Mouse (Mus musculus) ZHBTc4 (cell line): Measurements from ENCODE around the gene Isg20l2.
A peak's percentile ranks its signal among the peaks of the same experiment; 100 is the strongest.

Source experiments
- DNase-seq: peaks from one replicate; pipeline ENCODE4 v3.0.0-alpha.2; 2011; ENCODE audit warnings: low read depth, low spot score

Isg20l2 gene

DNA sequence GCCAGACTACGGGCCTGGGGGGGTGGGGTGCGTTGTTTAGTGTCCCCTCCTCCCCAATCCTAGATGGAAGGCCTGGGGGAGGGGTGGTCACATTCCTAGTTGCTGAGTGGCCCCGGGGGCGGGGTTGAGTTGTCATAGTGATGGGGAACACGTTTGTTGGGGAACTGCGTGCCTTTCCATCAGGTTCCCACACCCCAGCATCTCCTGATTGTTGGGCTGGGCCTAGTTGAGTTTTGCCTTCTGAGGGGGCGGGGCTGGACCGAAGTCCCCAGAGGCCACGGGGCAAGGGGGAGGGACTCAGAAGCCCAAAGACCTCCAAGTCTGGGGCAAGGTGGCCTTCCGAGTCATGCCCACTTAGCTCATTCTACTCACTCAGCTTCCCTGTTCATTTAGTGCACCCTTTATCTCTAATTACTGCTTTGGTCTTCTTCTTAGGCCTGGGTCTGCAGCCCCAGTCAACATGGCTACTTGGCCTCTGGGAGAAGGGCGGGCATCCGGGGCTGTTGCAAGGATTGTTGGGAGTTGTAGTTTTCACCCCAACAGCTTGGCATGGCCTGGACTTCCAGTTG is 19.5 kb upstream of the Isg20l2 start:
- DNase-seq: peak; percentile 96

DNA sequence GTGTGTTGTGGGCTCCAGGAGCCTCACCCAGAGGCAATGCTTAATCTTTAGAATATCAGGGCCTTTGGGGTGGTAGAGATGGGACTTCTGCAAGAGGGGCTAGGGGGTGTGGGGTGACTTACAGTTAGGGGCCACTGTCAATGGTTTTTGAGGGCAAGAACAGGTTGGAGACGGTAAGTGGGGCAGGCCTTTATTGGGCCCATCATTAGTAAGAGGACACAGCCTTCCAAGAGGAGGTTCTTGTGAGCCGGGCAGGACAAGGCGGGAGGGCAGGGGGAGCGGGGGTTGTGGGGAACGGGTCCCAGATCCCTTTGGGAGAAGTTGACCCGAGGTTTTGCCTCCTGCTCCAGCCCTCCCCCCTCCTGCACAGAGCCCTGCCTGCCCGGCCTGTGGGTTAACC is 16.6 kb upstream of the Isg20l2 start:
- no peak for DNase-seq

- no peak for DNase-seq
Observed at GRCm38 (mm10) chr3:87913891-87914290, 16.2 kb upstream of the Isg20l2 start.

DNA sequence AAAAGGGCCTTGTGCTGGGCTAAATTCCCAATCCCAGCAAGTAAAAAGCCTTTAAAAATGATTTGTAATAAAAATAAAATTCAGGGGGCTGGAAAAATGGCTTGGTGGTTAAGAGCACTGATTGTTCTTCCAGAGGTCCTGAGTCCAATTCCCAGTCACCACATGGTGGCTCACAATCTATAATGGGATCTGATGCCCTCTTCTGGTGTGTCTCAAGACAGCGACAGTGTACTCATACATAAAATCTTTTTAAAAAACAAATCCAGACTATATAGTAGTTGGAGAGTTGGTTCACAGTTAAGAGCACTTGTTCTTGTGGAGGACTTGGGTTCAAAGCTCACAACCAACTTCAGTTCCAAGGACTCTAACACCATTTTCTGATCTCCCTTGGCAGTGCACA is 13.1 kb upstream of the Isg20l2 start:
- DNase-seq: no peak

GRCm38 (mm10) chr3:87918551-87918950 is 11.6 kb upstream of the Isg20l2 start:
- no peak for DNase-seq

- peak; percentile 95 for DNase-seq
Observed at GRCm38 (mm10) chr3:87919336-87920108, 10.6 kb upstream of the Isg20l2 start, which contains the start of gene Mrpl24. TSS of gene Mrpl24 (plus strand) at chr3:87919506.

- no peak for DNase-seq
Observed at GRCm38 (mm10) chr3:87920270-87920943, 9.7 kb upstream of the Isg20l2 start.

DNA sequence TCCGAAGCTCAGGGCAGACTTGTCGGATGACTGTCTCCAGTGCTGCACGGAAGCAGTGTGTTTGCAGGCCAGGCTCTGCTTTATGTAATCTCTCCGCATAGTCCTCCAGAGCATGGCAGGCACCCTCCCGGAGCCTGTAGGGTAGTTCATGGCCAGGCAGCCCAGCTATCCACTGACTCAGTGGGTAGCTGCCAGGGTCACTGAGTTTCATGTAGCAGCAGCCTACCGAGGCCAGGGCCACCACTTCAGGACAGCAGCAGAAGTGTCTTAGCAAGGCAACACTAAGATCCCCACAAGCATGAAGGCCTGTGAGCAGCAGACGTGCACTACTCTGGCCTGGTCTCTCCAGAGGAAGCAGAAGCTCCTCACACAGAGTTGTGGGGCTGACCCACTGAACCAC is 5.1 kb upstream of the Isg20l2 start:
- no peak for DNase-seq

DNA sequence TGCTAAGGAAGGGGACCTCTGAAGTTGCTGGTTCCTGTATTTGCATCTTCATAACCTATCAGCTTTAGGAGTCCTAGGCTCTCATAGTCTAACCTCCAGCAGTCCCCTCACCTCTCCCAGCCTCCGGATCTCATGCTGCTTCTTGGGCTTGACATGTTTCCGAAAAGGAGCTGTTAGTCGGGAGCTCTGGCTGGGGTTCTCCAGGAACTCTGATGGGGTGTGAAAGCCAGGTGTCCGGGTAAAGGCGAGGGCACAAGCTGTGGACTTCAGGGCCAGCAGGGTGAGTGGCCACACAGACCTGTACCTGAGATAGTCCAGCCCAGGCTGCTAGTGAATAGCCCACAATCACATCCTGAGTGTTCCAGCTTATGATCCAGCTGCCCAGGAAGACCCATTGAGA is 2.7 kb upstream of the Isg20l2 start:
- DNase-seq: no peak

DNA sequence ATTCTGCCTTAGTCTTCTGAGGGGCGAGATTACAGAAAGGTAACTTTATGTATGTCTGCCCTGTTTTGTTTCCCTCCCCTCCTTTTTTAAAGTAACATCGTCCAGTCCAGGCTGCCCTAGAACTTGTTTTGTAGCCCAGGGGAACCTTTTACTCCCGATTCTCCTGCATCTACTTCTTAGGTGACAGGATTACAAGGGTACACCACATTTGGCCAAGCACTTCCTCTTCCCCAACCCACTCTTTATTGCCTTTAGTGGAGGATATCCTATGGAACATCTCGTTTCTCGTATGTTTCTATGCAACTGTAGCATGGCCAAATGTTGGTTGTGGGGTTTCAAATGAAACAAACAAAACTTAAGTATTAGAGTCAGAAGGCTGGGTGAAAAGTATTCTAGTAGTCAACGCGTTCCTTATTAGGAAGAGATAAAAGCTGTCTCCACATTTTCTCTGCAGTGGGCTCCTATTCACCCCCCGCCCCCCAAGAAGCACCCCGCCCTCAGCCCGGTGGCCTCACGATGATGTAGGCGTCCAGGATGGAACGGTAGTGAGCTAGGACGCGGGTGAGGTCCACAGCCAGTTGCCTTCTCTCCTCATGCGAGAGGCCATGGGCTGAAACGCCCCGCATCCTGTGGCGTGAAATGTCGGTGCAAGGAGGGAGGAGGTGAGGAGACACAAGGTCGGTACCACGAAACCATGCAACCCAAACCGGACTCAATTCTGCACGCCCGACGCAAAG is 605 bp upstream of the Isg20l2 start:
- DNase-seq: no peak

DNA sequence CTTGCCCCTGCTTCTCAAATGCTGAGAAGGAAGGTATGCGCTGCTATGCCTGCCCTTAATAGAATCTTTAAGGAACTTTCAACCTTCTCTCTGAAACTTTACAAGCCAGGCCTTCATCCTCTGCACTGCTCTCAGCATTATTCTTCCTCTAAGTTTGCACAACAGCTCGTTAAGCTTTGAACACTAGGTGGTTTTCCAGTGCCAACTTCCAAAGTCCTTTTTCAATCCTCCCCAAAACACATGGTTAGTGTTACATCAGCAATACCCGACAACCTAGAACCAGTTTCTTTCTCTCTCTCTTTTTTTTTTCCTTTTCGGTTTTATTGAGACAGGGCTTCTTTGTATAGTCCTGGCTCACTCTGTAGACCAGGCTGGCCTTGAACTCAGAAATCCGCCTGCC is 3.9 kb downstream of the Isg20l2 start:
- DNase-seq: no peak

GRCm38 (mm10) chr3:87934501-87934900 is 4.4 kb downstream of the Isg20l2 start:
- DNase-seq: peak; percentile 40

DNA sequence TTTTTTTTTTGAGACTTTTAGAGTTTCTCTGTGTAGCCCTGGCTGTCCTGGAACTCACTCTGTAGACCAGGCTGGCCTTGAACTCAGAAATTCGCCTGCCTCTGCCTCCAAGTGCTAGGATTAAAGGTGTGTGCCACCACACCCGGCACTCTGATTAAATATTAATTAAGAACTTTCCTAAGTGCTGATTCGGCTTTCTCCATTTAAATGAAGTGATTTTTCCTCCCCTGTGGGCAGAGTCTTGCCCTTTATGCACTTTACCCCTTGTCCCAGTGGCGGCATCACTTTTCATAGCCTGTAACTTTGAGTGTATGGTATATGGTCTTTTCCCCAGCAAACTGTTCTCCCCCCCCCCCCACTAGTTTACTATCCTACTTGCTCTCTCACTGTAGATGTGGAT is 5.1 kb downstream of the Isg20l2 start:
- no peak for DNase-seq

DNA sequence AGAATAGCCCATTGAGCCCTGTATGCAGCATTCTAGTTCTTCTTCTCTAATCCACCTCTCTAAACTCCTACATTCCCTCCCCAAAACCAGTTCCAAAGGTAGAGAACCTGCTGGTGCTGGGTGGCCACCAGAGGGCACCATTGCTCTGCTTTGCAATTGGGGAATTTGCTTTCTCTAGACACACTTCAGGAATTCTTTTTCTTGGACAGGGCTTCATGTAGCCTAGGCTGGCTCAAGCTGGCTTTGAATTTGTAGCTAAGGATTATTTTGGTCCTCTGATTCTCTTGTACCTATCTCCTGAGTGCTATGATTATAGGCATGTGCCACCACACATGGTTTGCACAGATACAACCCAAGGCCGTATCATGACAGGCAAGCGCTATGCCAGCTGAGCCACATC is 5.7 kb downstream of the Isg20l2 start:
- DNase-seq: peak; percentile 89

DNA sequence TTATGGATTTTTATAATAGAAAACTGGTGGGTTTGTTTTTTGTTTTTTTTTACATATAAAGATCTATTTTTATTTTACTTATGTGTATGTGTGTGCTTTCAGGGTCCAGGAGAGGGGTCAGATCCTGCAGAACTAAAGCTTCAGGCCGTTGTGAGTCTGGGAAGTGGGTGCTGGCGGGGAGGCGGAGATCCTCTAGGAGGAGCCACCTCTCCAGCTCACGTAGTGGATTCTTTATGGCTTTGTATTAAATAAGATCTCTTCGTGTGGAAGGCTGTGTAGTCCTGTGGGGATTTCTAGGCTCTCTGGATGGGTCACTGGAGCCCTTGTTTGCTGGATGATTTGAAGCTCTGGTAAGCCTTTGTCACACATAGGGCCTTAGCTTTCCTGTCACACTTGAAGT is 10.5 kb downstream of the Isg20l2 start:
- no peak for DNase-seq

- DNase-seq: no peak
Observed at GRCm38 (mm10) chr3:87942471-87942870, 12.4 kb downstream of the Isg20l2 start.

DNA sequence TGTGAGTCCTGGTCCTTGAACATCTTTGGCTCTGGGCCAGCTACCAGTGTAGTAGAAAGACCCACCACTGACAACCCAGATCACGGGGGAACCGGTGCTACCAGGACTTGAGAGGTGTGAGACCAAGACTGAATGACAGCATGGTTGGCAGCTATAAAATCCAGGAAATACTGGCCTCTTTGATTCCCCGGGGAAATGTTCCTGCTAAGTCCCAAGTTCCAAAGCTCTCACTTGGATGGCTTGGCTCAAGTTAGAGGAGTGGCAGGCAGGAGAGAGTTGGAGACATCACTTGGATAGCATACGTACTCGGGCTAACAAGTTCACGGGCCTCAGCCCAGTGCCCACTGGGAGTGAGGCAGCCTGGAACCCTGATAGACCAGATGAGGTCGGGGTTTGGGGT is 13.5 kb downstream of the Isg20l2 start:
- no peak for DNase-seq

DNA sequence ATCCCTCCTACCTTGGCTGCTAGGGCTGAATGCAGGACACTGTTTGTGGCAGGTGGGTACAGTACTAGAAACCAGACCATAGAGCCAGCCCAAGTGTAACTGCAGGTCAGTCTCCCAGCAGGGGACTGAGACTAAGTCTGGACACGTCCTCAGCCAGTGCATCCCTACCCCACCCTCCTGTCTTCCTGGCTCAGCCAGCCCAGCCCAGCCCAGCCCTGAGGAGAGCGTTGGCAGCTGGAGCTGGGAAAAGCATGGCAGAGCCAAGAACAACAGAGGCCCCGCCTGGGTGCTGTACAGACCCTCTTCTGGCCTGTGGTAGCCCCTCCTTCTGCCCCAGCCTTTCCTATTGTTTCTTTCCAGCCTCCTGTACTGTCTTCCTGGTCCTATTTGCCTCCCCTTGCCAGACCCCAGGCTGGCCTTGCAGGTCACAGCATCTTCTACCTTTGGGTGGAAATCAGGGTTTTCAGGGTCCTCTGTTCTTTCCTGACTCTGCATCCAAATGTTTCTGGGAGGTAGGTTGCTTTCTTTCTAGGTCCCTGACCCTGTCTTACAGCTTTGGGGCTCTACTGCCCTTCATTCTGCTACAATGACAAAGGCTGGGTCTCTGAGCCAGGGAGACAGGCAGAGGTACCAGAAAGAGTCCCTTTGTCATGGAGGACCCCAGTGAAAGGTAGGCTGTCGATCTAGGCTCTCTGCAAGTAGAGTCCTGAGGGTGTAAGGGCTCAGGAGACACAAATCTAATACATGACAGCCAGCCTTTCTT is 14.9 kb downstream of the Isg20l2 start:
- no peak for DNase-seq

- no peak for DNase-seq
Observed at GRCm38 (mm10) chr3:87945781-87946540, 15.8 kb downstream of the Isg20l2 start.

- DNase-seq: no peak
Observed at GRCm38 (mm10) chr3:87946541-87946860, 16.4 kb downstream of the Isg20l2 start.
